Mouse (Mus musculus): ENCODE measurements around the gene Kpna7. TPM values are rescaled to one million over a fixed set of nuclear protein-coding genes. Genes with fewer than 3 reads are reported as not detected.
A peak's percentile ranks its signal among the peaks of the same experiment; 100 is the strongest.

The Kpna7 gene
- polyA plus RNA-seq, 1 experiment, result not detected

DNA sequence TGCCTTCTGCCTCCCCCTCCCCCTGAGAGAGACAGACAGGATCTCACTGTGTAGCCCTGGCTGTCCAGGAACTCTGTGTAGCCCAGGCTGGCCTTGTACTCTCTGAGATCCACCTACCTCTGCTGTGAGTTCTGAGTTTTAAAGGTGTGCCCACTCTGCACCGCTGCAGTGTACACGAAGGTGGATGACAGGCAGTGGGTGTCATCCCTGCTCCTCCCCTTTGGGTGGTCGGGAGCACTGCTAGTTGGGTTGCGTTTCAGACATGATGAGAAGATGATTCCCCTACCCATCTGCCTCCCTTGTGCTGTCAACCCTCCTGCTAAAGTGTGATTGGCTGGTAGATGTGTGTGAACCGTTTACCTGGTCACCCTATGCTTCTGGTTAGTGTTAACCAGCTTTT is 34.6 kb upstream of the Kpna7 start:
- TF ChIP-seq POLR2AphosphoS2 (IDR thresholded peaks at IDR 0.05; ENCODE audit: insufficient read length, low read depth), result no peak
- no peak for TF ChIP-seq CEBPB (IDR thresholded peaks at IDR 0.05; ENCODE audit: insufficient read depth, poor library complexity, severe bottlenecking)
- TF ChIP-seq MYOG (IDR thresholded peaks at IDR 0.05; ENCODE audit: control insufficient read depth in 1 of 3, insufficient read depth in 1 of 3, insufficient read length in 2 of 3, low read depth in 2 of 3), result no peak
- no peak for TF ChIP-seq USF1 (IDR thresholded peaks at IDR 0.05; ENCODE audit: low read depth)
- no peak for TF ChIP-seq MAX (IDR thresholded peaks at IDR 0.05; ENCODE audit: low read depth)
- TF ChIP-seq TCF12 (IDR thresholded peaks at IDR 0.05; ENCODE audit: insufficient read depth, poor library complexity, severe bottlenecking), result no peak
- TF ChIP-seq SRF (IDR thresholded peaks at IDR 0.05; ENCODE audit: control insufficient read depth, insufficient read length, low read depth), result no peak
- no peak for TF ChIP-seq MYOD1 (IDR thresholded peaks at IDR 0.05; ENCODE audit: control insufficient read depth in 1 of 3, insufficient read length in 2 of 3, low read depth in 2 of 3)
- no peak for TF ChIP-seq E2F4 (IDR thresholded peaks at IDR 0.05; ENCODE audit: insufficient read depth)
- no peak for TF ChIP-seq TCF3 (IDR thresholded peaks at IDR 0.05; ENCODE audit: insufficient read length, low read depth)
- TF ChIP-seq REST (IDR thresholded peaks at IDR 0.05; ENCODE audit: insufficient read depth, insufficient read length), result no peak
- TF ChIP-seq POLR2A (IDR thresholded peaks at IDR 0.05; ENCODE audit: insufficient read length, low read depth), result no peak
- H3K4me2 ChIP-seq (ENCODE audit: low read depth), result no peak overlapping the region
- no peak overlapping the region for H3ac ChIP-seq (ENCODE audit: control insufficient read depth, insufficient read length)
- H3K27me3 ChIP-seq (ENCODE audit: control insufficient read depth, insufficient read depth, insufficient read length), result no peaks in the 10 kb centered on the region
- H3K4me3 ChIP-seq, result no peak overlapping the region
- H3K36me3 ChIP-seq (ENCODE audit: control insufficient read depth, insufficient read depth), result peaks cover 3% of the 10 kb centered on the region
- peaks cover 68% of the 10 kb centered on the region for H3K79me2 ChIP-seq (ENCODE audit: control insufficient read depth, insufficient read depth)

DNA sequence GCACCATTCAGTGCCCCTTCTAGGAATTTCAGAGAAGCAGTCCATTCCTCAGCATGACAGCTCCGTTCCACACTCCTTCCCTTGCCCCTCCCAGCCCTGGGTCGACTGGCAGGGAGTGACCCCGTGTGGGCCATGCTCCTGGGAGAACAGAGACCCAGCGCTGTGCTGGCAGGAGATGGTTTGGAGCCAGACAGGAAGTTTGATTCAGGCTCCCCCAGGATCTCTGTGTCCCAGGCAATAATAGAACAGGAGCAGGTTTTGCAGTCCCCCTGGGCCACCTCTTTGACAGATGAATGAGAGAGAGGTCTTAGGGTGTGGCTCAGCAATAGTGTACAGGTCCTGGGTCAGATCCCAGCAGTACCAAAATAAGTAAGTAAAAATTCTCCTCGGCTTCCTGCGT is 34.2 kb upstream of the Kpna7 start:
- Histone ChIP-seq H3K79me2 (ENCODE audit: control insufficient read depth, insufficient read depth) (peaks cover 68% of the 10 kb centered on the region), H3K4me3 (no peak overlapping the region), H3K36me3 (ENCODE audit: control insufficient read depth, insufficient read depth) (peaks cover under 1% of the 10 kb centered on the region), H3K4me2 (ENCODE audit: low read depth) (no peak overlapping the region), H3K27me3 (ENCODE audit: control insufficient read depth, insufficient read depth, insufficient read length) (no peaks in the 10 kb centered on the region), H3ac (ENCODE audit: control insufficient read depth, insufficient read length) (no peak overlapping the region)
- TF ChIP-seq REST (IDR thresholded peaks at IDR 0.05; ENCODE audit: insufficient read depth, insufficient read length) (no peak), POLR2AphosphoS2 (IDR thresholded peaks at IDR 0.05; ENCODE audit: insufficient read length, low read depth) (no peak), E2F4 (IDR thresholded peaks at IDR 0.05; ENCODE audit: insufficient read depth) (no peak), SRF (IDR thresholded peaks at IDR 0.05; ENCODE audit: control insufficient read depth, insufficient read length, low read depth) (no peak), MAX (IDR thresholded peaks at IDR 0.05; ENCODE audit: low read depth) (no peak), MYOD1 (IDR thresholded peaks at IDR 0.05; ENCODE audit: control insufficient read depth in 1 of 3, insufficient read length in 2 of 3, low read depth in 2 of 3) (no peak), TCF12 (IDR thresholded peaks at IDR 0.05; ENCODE audit: insufficient read depth, poor library complexity, severe bottlenecking) (no peak), USF1 (IDR thresholded peaks at IDR 0.05; ENCODE audit: low read depth) (no peak), CEBPB (IDR thresholded peaks at IDR 0.05; ENCODE audit: insufficient read depth, poor library complexity, severe bottlenecking) (no peak), POLR2A (IDR thresholded peaks at IDR 0.05; ENCODE audit: insufficient read length, low read depth) (no peak), MYOG (IDR thresholded peaks at IDR 0.05; ENCODE audit: control insufficient read depth in 1 of 3, insufficient read depth in 1 of 3, insufficient read length in 2 of 3, low read depth in 2 of 3) (no peak), TCF3 (IDR thresholded peaks at IDR 0.05; ENCODE audit: insufficient read length, low read depth) (no peak)

DNA sequence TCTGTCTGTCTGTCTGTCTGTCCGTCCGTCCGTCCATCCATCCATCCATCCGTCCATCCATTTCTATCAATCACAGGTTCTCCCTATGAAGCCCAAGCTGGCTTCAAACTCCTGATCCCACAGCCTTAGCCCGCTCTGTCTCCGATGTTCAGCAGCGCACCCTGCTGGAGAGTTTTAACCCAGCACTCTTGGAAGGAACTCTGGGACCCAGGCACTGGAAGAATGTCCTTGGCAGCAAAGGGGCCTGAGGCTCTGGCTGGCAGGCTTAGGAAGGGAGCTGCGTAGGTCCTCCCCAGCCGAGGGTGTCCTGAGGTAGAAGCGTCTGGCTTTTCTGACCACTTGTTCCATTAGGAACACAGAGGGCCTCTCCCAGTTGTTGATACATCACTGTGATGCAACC is 33.1 kb upstream of the Kpna7 start:
- Histone ChIP-seq H3K36me3 (ENCODE audit: control insufficient read depth, insufficient read depth) (no peaks in the 10 kb centered on the region), H3K4me3 (peak overlapping the region; percentile 84), H3ac (ENCODE audit: control insufficient read depth, insufficient read length) (no peak overlapping the region), H3K79me2 (ENCODE audit: control insufficient read depth, insufficient read depth) (peaks cover 65% of the 10 kb centered on the region), H3K4me2 (ENCODE audit: low read depth) (peak overlapping the region; percentile 79), H3K27me3 (ENCODE audit: control insufficient read depth, insufficient read depth, insufficient read length) (no peaks in the 10 kb centered on the region)
- TF ChIP-seq POLR2AphosphoS2 (IDR thresholded peaks at IDR 0.05; ENCODE audit: insufficient read length, low read depth), result no peak
- TF ChIP-seq CEBPB (IDR thresholded peaks at IDR 0.05; ENCODE audit: insufficient read depth, poor library complexity, severe bottlenecking), result no peak
- TF ChIP-seq MAX (IDR thresholded peaks at IDR 0.05; ENCODE audit: low read depth), result no peak
- no peak for TF ChIP-seq MYOD1 (IDR thresholded peaks at IDR 0.05; ENCODE audit: control insufficient read depth in 1 of 3, insufficient read length in 2 of 3, low read depth in 2 of 3)
- TF ChIP-seq E2F4 (IDR thresholded peaks at IDR 0.05; ENCODE audit: insufficient read depth), result no peak
- no peak for TF ChIP-seq REST (IDR thresholded peaks at IDR 0.05; ENCODE audit: insufficient read depth, insufficient read length)
- no peak for TF ChIP-seq POLR2A (IDR thresholded peaks at IDR 0.05; ENCODE audit: insufficient read length, low read depth)
- no peak for TF ChIP-seq TCF3 (IDR thresholded peaks at IDR 0.05; ENCODE audit: insufficient read length, low read depth)
- TF ChIP-seq MYOG (IDR thresholded peaks at IDR 0.05; ENCODE audit: control insufficient read depth in 1 of 3, insufficient read depth in 1 of 3, insufficient read length in 2 of 3, low read depth in 2 of 3), result no peak
- TF ChIP-seq SRF (IDR thresholded peaks at IDR 0.05; ENCODE audit: control insufficient read depth, insufficient read length, low read depth), result no peak
- no peak for TF ChIP-seq USF1 (IDR thresholded peaks at IDR 0.05; ENCODE audit: low read depth)
- no peak for TF ChIP-seq TCF12 (IDR thresholded peaks at IDR 0.05; ENCODE audit: insufficient read depth, poor library complexity, severe bottlenecking)

DNA sequence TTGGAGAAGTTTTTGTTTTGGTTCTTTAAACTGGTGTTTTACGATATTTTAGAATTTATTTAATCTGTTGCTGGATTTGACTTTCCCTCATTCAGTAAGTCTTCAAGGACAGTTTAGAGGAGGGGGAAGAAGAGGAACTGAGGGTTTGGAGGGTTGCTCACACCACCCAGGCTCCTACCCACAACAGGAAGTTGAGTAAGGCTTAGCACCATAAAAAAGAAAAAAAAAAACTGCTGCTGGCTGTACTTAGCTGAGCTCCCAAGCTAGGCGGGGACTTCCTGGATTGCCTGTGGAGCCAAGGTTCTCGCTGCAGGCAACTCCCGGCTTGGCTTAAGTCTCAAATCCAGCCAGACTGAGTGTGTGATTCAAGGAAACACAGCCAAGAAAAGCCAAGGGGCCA is 32.5 kb upstream of the Kpna7 start:
- Histone ChIP-seq H3K4me2 (ENCODE audit: low read depth) (peak overlapping the region; percentile 79), H3ac (ENCODE audit: control insufficient read depth, insufficient read length) (no peak overlapping the region), H3K4me3 (peak overlapping the region; percentile 84), H3K27me3 (ENCODE audit: control insufficient read depth, insufficient read depth, insufficient read length) (no peaks in the 10 kb centered on the region), H3K79me2 (ENCODE audit: control insufficient read depth, insufficient read depth) (peaks cover 64% of the 10 kb centered on the region), H3K36me3 (ENCODE audit: control insufficient read depth, insufficient read depth) (no peaks in the 10 kb centered on the region)
- TF ChIP-seq POLR2AphosphoS2 (IDR thresholded peaks at IDR 0.05; ENCODE audit: insufficient read length, low read depth) (no peak), CEBPB (IDR thresholded peaks at IDR 0.05; ENCODE audit: insufficient read depth, poor library complexity, severe bottlenecking) (peak; percentile 48; the same call in 1 of the 2 replicates)

DNA sequence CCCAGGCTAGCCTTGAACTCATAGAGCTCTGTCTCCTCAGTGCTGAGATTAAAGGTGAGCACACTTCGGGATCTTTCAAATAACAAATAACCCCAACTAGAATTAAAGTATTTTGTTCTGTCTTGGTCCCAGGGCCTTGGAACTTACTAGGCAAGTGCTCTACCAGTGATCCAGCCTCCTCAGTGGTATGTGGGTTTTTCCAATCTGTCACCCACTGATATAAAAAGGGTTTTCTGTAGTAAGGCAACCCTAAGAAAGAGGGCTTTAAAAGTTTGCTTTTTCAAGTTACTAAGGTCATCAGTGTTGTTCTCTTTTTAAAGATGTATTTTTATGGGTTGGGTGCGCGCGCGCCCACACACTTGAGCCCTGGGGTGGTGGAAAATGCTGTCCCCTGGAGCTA is 31.9 kb upstream of the Kpna7 start:
- Histone ChIP-seq H3K4me3 (peak overlapping the region; percentile 84), H3K4me2 (ENCODE audit: low read depth) (peak overlapping the region; percentile 79), H3K36me3 (ENCODE audit: control insufficient read depth, insufficient read depth) (no peaks in the 10 kb centered on the region), H3ac (ENCODE audit: control insufficient read depth, insufficient read length) (no peak overlapping the region), H3K79me2 (ENCODE audit: control insufficient read depth, insufficient read depth) (peaks cover 58% of the 10 kb centered on the region), H3K27me3 (ENCODE audit: control insufficient read depth, insufficient read depth, insufficient read length) (no peaks in the 10 kb centered on the region)
- TF ChIP-seq MYOD1 (IDR thresholded peaks at IDR 0.05; ENCODE audit: control insufficient read depth in 1 of 3, insufficient read length in 2 of 3, low read depth in 2 of 3) (no peak), POLR2AphosphoS2 (IDR thresholded peaks at IDR 0.05; ENCODE audit: insufficient read length, low read depth) (no peak), USF1 (IDR thresholded peaks at IDR 0.05; ENCODE audit: low read depth) (no peak), SRF (IDR thresholded peaks at IDR 0.05; ENCODE audit: control insufficient read depth, insufficient read length, low read depth) (no peak), TCF3 (IDR thresholded peaks at IDR 0.05; ENCODE audit: insufficient read length, low read depth) (no peak), CEBPB (IDR thresholded peaks at IDR 0.05; ENCODE audit: insufficient read depth, poor library complexity, severe bottlenecking) (no peak), POLR2A (IDR thresholded peaks at IDR 0.05; ENCODE audit: insufficient read length, low read depth) (no peak), MAX (IDR thresholded peaks at IDR 0.05; ENCODE audit: low read depth) (no peak), TCF12 (IDR thresholded peaks at IDR 0.05; ENCODE audit: insufficient read depth, poor library complexity, severe bottlenecking) (no peak), REST (IDR thresholded peaks at IDR 0.05; ENCODE audit: insufficient read depth, insufficient read length) (no peak), E2F4 (IDR thresholded peaks at IDR 0.05; ENCODE audit: insufficient read depth) (no peak)
